Mouse (Mus musculus) intestine, embryonic 14.5 days (tissue): ENCODE results near the gene Mc1r. TPM values are rescaled to one million over a fixed set of nuclear protein-coding genes. Genes with fewer than 3 reads are reported as not detected.

Experiments
- ATAC-seq: fragments of 200-750 bp; cut with Nextera tagmentation; replicated peaks from 2 replicates; pipeline ENCODE4 v1.8.0; 2017; ENCODE audit warnings: low read depth, moderate number of reproducible peaks, moderate TSS enrichment, moderate library complexity; ENCODE audit not compliant: low FRiP score, low TSS enrichment
- DNase-seq: peaks from one replicate; pipeline ENCODE4 v3.0.0-alpha.2; 2018; ENCODE audit warnings: low spot score
- H3K27ac ChIP-seq: fragments of 300-500 bp; sonication (generic); 2 replicates; pipeline ENCODE4 v1.5.1; 2014; ENCODE audit warnings: low read depth, mild to moderate bottlenecking, control low read depth
- H3K27me3 ChIP-seq: fragments of 300-500 bp; sonication (generic); replicated peaks from 2 replicates; pipeline ENCODE4 v1.6.1; 2014; ENCODE audit warnings: low read length, control low read depth; ENCODE audit not compliant: control insufficient read depth, insufficient read depth
- H3K36me3 ChIP-seq: fragments of 300-500 bp; sonication (generic); 2 replicates; pipeline ENCODE4 v1.6.1; 2014; ENCODE audit warnings: low read length, control low read depth; ENCODE audit not compliant: control insufficient read depth, insufficient read depth
- H3K4me1 ChIP-seq: fragments of 300-500 bp; sonication (generic); replicated peaks from 2 replicates; pipeline ENCODE4 v1.6.1; 2014; ENCODE audit warnings: low read length, control low read depth, mixed read lengths; ENCODE audit not compliant: control insufficient read depth, insufficient read depth
- H3K4me2 ChIP-seq: fragments of 300-500 bp; sonication (generic); 2 replicates; pipeline ENCODE4 v1.6.1; 2014; ENCODE audit warnings: low read length
- H3K4me3 ChIP-seq: fragments of 300-500 bp; sonication (generic); 2 replicates; pipeline ENCODE4 v1.5.1; 2014; ENCODE audit warnings: low read depth, low read length, control low read depth, mixed read lengths
- H3K9ac ChIP-seq: fragments of 300-500 bp; sonication (generic); 2 replicates; pipeline ENCODE4 v1.6.1; 2014; ENCODE audit warnings: mild to moderate bottlenecking, low read length
- H3K9me3 ChIP-seq: fragments of 300-500 bp; sonication (generic); 2 replicates; pipeline ENCODE4 v1.6.1; 2016; ENCODE audit warnings: low read length, control low read depth; ENCODE audit not compliant: control insufficient read depth
- WGBS: fragments of 180-500 bp; shearing (Covaris S2); extraction: QIAGEN DNeasy Blood & Tissue Kit; methylation state at CpG from one replicate; pipeline ENCODE4 v1.1.7; 2014; 5-methylcytosine and 5-hydroxymethylcytosine counted together
- polyA plus RNA-seq: library from polyadenylated mRNA; unstranded; fragments of >200 nt; fragmentation: Nextera tagmentation; extraction: Ambion mirVana; gene quantifications from 2 replicates; pipeline ENCODE4 v1.2.1, GENCODE M21; 2014

The Mc1r gene
- not detected in 2 replicates for polyA plus RNA-seq

DNA sequence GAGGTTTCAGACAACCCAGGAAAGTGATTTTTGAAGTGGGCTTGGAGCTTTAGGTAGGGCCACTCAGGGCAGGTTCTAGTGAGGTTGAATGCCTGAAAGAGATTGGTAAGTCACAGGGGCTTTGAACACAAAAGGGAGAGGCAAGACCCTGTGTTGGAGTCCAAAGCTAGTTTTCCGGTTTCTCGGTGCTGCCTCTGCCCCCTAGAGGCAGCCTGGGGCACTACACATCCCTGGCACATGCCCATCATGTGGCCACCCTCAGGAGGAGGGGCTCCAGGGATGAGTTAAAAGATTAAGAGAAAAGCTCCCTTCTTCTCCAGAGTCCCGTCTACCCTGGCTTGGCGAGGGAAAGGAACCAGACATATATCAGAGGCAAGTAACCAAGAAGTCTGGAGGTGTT lies at the start of gene Mc1r:
Gene Mc1r, plus strand, starts transcription at position 322 of the 400 bp plus-strand sequence.
- H3K27me3 ChIP-seq = peaks cover 36% of the 10 kb centered on the region
- 10% methylated on average over 4 of the region's 4 CpGs for WGBS
- peaks cover 19% of the 10 kb centered on the region for H3K36me3 ChIP-seq
- DNase-seq = peak; percentile 75
- H3K9me3 ChIP-seq = no peaks in the 10 kb centered on the region
- H3K27ac ChIP-seq = no peak within 1 kb of the TSS
- H3K4me1 ChIP-seq = no peaks in the 10 kb centered on the region
- H3K4me3 ChIP-seq = no peak within 1 kb of the TSS
- no peak for ATAC-seq
- no peak within 1 kb of the TSS for H3K4me2 ChIP-seq
- no peak within 1 kb of the TSS for H3K9ac ChIP-seq

DNA sequence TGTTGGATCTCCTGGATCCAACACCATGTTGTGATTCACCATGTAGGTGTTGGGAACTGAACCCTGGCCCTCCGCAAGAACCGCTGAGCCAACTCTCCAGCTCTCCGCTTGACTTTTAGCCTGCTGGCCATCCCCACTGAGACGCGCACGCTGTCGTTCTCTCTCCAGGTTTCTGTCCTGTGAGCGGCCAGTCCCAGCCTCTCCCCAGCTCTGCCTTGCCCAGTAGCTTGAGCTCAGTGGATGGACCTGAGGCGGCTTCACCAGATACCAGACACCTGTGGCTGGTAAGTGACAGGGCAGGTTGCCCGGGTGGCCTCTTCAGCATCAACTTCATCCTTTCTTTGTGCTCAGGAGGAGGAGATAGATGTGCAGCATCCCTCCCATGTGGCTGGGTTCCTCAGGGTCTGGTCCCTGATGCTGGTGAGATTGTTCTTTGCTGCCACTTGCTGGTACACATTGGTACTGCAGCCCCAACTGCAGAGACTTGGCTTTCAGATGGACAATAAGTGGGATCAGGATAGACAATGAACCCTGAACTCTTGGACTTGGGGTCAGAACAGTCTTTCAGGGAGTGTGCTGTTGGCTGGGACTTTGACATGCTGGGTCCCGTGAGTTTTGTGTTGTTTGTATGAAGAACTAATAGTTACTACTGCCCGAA lies 45.7 kb upstream of the Mc1r start:
- Histone ChIP-seq H3K4me3 (no peak overlapping the region), H3K27me3 (no peaks in the 10 kb centered on the region), H3K27ac (no peak overlapping the region), H3K9me3 (no peaks in the 10 kb centered on the region), H3K4me1 (no peaks in the 10 kb centered on the region), H3K36me3 (no peaks in the 10 kb centered on the region), H3K4me2 (no peak overlapping the region), H3K9ac (no peak overlapping the region)
- WGBS = 47% methylated on average over 12 of the region's 12 CpGs
- peak; percentile 97 for DNase-seq
- peak; percentile 40; the same call in 1 of the 2 replicates for ATAC-seq

DNA sequence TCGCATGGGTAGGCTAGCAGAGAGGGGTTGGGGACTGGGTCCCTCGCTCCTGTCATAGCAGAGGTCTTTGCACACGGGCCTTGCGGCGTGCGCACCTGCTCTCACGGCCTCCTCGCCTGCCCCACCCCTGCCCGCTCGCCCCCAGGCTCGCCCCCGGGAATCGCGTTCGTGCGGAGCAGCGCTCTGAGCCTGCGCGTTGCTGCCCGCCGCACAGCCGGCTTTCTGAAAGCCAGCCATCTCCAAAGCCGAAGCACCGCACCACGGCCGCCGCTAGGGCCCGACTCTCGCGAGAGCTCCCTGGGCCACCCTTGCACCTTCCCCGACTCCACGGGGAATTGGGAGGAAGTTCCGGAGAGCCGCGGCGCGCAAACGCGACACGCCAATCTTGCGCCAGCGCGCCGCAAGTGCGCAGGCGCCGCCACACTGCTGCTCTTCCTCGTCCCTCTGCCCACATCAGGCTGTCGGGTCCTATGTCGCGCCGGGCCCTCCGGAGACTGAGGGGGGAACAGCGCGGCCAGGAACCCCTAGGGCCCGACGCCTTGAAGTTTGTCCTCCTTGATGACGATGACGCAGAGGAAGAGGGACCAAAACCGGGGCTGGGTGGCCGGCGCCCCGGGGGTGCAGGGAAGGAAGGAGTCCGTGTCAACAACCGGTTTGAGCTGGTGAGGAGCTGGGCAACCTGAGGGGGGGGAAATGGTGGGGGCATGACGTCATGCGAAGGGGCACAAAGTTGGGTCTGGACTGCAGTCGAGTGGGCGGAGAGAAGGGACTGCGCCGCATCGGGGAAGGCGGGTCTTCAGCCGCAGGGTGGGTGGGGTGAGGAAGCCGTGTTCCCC lies 33.3 kb upstream of the Mc1r start, which contains the start of gene Tcf25:
Gene Tcf25, plus strand, starts transcription at position 351 of the 836 bp plus-strand sequence.
- Histone ChIP-seq H3K36me3 (peaks cover 9% of the 10 kb centered on the region), H3K4me2 (peak within 1 kb of the TSS; percentile 78), H3K4me1 (peaks cover 13% of the 10 kb centered on the region), H3K27ac (peak within 1 kb of the TSS; percentile 99), H3K27me3 (no peaks in the 10 kb centered on the region), H3K9ac (peak within 1 kb of the TSS; percentile 87), H3K9me3 (no peaks in the 10 kb centered on the region), H3K4me3 (peak within 1 kb of the TSS; percentile 89)
- WGBS = under 1% methylated on average over 74 of the region's 75 CpGs
- DNase-seq (peak; percentile 97), ATAC-seq (peak; percentile 93)

DNA sequence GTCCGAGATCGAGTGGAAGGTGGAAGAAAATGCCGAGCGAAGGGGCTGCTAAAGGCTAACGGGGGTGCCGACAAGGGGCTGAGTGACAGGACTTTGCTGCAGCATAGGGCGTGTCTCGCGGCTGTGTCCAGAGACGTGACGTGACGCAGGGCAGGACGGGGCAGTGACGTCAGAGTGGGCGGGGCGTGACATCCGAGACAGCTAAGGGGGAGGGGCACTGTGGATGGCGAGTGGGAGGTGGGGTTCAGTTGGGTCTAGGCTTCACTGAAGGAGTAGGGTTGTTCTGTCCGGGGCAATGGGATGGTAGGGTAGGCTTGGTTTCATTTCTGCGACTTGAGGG lies 32.7 kb upstream of the Mc1r start:
- peaks cover 9% of the 10 kb centered on the region for H3K36me3 ChIP-seq
- ATAC-seq = peak; percentile 83
- no peaks in the 10 kb centered on the region for H3K27me3 ChIP-seq
- H3K9me3 ChIP-seq = no peaks in the 10 kb centered on the region
- peak overlapping the region; percentile 89 for H3K4me3 ChIP-seq
- H3K4me1 ChIP-seq = peaks cover 13% of the 10 kb centered on the region
- peak overlapping the region; percentile 78 for H3K4me2 ChIP-seq
- WGBS = under 1% methylated on average over 19 of the region's 20 CpGs
- peak overlapping the region; percentile 87 for H3K9ac ChIP-seq
- peak overlapping the region; percentile 99 for H3K27ac ChIP-seq
- peak; percentile 99 for DNase-seq

DNA sequence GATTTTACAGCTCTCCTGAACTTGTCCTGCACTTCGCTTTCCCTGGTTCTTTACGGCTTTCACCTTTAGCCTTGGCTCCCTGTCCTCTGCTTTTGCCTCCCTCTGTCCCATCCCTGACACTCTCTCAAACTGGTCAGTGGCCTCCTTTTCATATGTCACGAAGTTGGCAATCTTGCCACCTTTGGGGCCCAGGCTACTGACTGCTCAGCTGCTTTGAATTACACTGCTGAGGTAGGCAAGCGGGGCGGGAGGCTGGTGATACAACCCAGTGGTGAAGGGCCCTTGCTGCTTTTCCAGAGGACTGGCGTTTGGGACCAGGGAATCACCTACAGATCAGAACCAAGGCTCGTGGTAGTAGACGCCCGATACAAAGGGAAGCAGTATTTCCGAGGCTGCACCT lies 31.2 kb upstream of the Mc1r start:
- H3K36me3 ChIP-seq = peaks cover 10% of the 10 kb centered on the region
- H3K9ac ChIP-seq = no peak overlapping the region
- H3K4me2 ChIP-seq = no peak overlapping the region
- H3K4me1 ChIP-seq = peaks cover 13% of the 10 kb centered on the region
- H3K27ac ChIP-seq = no peak overlapping the region
- WGBS = 85% methylated on average over 10 of the region's 10 CpGs
- DNase-seq = no peak
- H3K4me3 ChIP-seq = no peak overlapping the region
- H3K27me3 ChIP-seq = no peaks in the 10 kb centered on the region
- no peak for ATAC-seq
- H3K9me3 ChIP-seq = no peaks in the 10 kb centered on the region

DNA sequence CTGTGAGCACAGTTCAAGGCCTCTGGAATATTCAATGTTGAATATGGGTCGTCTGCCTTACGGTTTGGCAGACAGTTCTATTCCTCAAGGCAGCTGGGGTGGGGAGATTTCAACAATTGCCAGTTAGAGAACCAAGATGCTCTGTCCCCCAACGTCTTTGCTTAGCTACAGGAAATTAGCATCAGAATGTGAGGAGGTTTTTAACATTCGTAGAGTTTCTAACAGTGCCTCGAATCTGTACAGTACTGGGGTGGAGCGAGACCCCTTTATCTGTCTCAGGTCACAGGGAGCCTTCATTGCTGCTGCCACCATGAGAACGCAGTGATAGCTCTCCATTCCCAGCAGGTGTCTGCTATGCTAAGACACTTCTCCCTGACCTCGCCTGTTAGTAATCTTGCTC lies 30.8 kb upstream of the Mc1r start:
- no peaks in the 10 kb centered on the region for H3K27me3 ChIP-seq
- no peak for DNase-seq
- peaks cover 13% of the 10 kb centered on the region for H3K4me1 ChIP-seq
- H3K9me3 ChIP-seq = no peaks in the 10 kb centered on the region
- no peak for ATAC-seq
- no peak overlapping the region for H3K27ac ChIP-seq
- H3K9ac ChIP-seq = no peak overlapping the region
- no peak overlapping the region for H3K4me3 ChIP-seq
- H3K4me2 ChIP-seq = no peak overlapping the region
- 76% methylated on average over 8 of the region's 8 CpGs for WGBS
- H3K36me3 ChIP-seq = peaks cover 14% of the 10 kb centered on the region

DNA sequence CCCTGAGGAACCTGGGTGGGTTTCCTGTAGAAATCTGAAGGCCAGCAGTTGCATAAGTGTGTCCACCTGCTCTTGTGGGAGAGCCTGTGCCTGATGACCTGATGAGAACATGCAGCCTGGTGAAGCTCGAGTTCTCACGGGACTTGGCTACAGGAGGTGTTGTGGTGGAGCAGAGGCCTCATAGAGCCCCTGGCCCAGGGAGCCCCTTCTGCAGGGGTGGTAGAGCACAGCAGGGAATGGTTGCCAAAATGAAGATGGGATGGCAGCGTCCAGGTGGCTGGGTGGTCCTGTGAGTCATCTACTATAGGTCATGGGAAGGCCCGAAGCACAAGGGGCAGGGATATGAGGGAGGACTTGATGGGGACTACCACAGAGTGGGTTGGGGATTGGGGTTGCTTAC lies 25.2 kb upstream of the Mc1r start:
- Histone ChIP-seq H3K27ac (no peak overlapping the region), H3K4me2 (no peak overlapping the region), H3K4me3 (no peak overlapping the region), H3K9ac (no peak overlapping the region), H3K27me3 (no peaks in the 10 kb centered on the region), H3K4me1 (no peaks in the 10 kb centered on the region), H3K36me3 (peaks cover 65% of the 10 kb centered on the region), H3K9me3 (no peaks in the 10 kb centered on the region)
- no peak for ATAC-seq
- WGBS = 95% methylated on average over 4 of the region's 4 CpGs
- DNase-seq = no peak

DNA sequence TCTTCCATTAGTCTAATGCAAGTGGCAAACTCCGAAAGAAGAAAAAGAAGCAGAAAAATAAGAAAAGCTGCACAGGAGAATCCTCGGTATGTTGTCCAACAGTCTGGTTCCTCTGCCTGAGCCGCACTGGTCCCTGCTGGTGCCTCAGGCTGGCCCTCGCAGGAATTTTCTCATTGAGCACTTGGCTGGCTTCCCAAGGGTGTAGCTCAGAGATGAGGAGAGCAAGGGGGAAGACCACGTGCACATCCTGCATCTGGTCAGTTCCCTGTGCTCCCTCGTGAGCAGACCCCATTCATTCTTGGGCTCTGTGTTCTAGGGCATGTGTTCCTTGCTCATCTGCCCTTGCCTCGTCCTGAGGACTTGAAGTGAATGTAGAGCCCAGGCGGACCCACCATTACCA lies 24.4 kb upstream of the Mc1r start:
- WGBS = 82% methylated on average over 8 of the region's 8 CpGs

More for the DNA sequence above, 24.4 kb upstream of the Mc1r start:
- no peak for DNase-seq
- no peak overlapping the region for H3K9ac ChIP-seq
- peaks cover 72% of the 10 kb centered on the region for H3K36me3 ChIP-seq
- H3K4me1 ChIP-seq = no peaks in the 10 kb centered on the region
- ATAC-seq = no peak
- H3K4me2 ChIP-seq = no peak overlapping the region
- H3K4me3 ChIP-seq = no peak overlapping the region
- no peak overlapping the region for H3K27ac ChIP-seq
- H3K9me3 ChIP-seq = no peaks in the 10 kb centered on the region
- H3K27me3 ChIP-seq = no peaks in the 10 kb centered on the region
